Mouse (Mus musculus) hindbrain, postnatal 0 days (tissue): ENCODE results near the gene P2ry14. TPM values are rescaled to one million over a fixed set of nuclear protein-coding genes. Genes with fewer than 3 reads are reported as not detected.

Experiments
- ATAC-seq: fragments of 200-750 bp; cut with Nextera tagmentation; 2 replicates; pipeline ENCODE4 v1.8.0; 2017; ENCODE audit warnings: mild to moderate bottlenecking, moderate TSS enrichment, moderate library complexity
- DNase-seq: peaks from one replicate; pipeline ENCODE4 v3.0.0-alpha.2; 2015; ENCODE audit warnings: low spot score
- H3K27ac ChIP-seq: fragments of 300-500 bp; sonication (generic); 2 replicates; pipeline ENCODE4 v1.5.1; 2014; ENCODE audit warnings: mild to moderate bottlenecking
- H3K27me3 ChIP-seq: fragments of 300-500 bp; sonication (generic); 2 replicates; pipeline ENCODE4 v1.6.1; 2014; ENCODE audit warnings: low read length, mixed read lengths; ENCODE audit not compliant: insufficient read depth
- H3K36me3 ChIP-seq: fragments of 300-500 bp; sonication (generic); 2 replicates; pipeline ENCODE4 v1.6.1; 2014; ENCODE audit warnings: low read length, mixed read lengths; ENCODE audit not compliant: insufficient read depth
- H3K4me1 ChIP-seq: fragments of 300-500 bp; sonication (generic); 2 replicates; pipeline ENCODE4 v1.6.1; 2014; ENCODE audit warnings: antibody characterized with exemption, low read length, mixed read lengths; ENCODE audit not compliant: insufficient read depth
- H3K4me2 ChIP-seq: fragments of 300-500 bp; sonication (generic); 2 replicates; pipeline ENCODE4 v1.6.1; 2014; ENCODE audit warnings: low read depth, mild to moderate bottlenecking, low read length, moderate library complexity, mixed read lengths
- H3K4me3 ChIP-seq: fragments of 300-500 bp; sonication (generic); 2 replicates; pipeline ENCODE4 v1.5.1; 2014; ENCODE audit warnings: low read length
- H3K9ac ChIP-seq: fragments of 300-500 bp; sonication (generic); replicated peaks from 2 replicates; pipeline ENCODE4 v1.6.1; 2014; ENCODE audit warnings: mild to moderate bottlenecking, low read length, moderate library complexity, mixed read lengths
- H3K9me3 ChIP-seq: fragments of 300-500 bp; sonication (generic); 2 replicates; pipeline ENCODE4 v1.6.1; 2016; ENCODE audit warnings: low read length, mixed read lengths
- CTCF ChIP-seq: IDR thresholded peaks from 2 replicates; pipeline ENCODE4 v1.5.1; 2016; ENCODE audit warnings: antibody characterized with exemption, control low read depth, low read depth
- WGBS: fragments of 180-500 bp; shearing (Covaris S2); extraction: QIAGEN DNeasy Blood & Tissue Kit; methylation state at CpG from one replicate; pipeline ENCODE4 v1.1.7; 2014; 5-methylcytosine and 5-hydroxymethylcytosine counted together
- polyA plus RNA-seq: library from polyadenylated mRNA; unstranded; fragments of >200 nt; fragmentation: Nextera tagmentation; extraction: Ambion mirVana; gene quantifications from 2 replicates; pipeline ENCODE4 v1.2.1, GENCODE M21; 2015
- total RNA-seq: library from RNA; depleted of rRNA; stranded (reverse); fragments of >200 nt; gene quantifications from 2 replicates; pipeline ENCODE4 v1.2.3, GENCODE M21; 2014

Gene P2ry14
- total and polyA plus RNA-seq, 2 experiments from 2014 or later, result 1.7 to 4.4 TPM

DNA sequence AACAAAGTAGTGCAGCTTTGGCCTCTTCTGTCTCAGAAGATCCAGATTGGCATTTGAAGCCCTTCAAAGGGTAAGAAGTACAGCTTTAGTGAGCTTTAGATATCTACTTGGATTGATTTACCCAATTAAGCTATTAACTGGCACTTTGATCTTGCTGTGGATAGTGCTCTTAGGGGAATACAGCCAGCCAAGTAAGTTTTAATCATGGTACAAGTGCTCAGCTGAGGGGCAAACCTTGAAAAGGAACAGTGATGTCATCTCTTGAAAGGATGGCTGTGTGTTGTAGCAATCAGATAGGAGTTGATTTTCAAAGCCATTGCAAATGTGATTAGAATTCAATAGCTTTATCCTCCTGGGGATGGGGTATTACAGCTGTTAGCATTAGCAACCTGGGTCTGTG lies 28.7 kb upstream of the P2ry14 start:
- DNase-seq (no peak), ATAC-seq (no peak)

DNA sequence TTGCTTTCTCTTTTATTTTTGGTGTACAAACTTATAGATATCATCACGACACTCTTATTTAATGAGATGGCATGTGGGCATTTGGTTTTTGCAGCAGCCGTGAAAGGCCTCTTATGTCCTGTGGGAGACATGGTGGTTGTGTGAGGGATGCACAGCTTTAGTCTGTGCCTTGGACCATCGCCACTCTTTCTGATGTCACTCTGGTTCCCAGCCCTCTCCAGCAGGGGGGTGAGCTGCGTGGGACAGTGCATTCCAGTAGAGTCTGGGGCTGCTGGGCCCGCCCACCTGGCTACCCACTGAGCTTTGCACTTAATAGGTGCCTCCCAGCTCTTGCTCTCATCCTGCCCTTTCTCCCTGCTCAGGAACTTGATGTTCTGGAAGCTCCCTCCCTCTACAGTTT lies 27.7 kb upstream of the P2ry14 start:
- H3K9me3 ChIP-seq, result no peaks in the 10 kb centered on the region
- H3K4me2 ChIP-seq, result no peak overlapping the region
- H3K36me3 ChIP-seq, result no peaks in the 10 kb centered on the region
- no peaks in the 10 kb centered on the region for H3K27me3 ChIP-seq
- no peak overlapping the region for H3K27ac ChIP-seq
- H3K4me1 ChIP-seq, result no peaks in the 10 kb centered on the region
- no peak for TF ChIP-seq CTCF
- H3K4me3 ChIP-seq, result no peak overlapping the region
- DNase-seq (no peak), ATAC-seq (no peak)
- 64% methylated on average over 5 of the region's 5 CpGs for WGBS
- no peak overlapping the region for H3K9ac ChIP-seq

More for the DNA sequence above, 28.7 kb upstream of the P2ry14 start:
- no peak overlapping the region for H3K9ac ChIP-seq
- no peak overlapping the region for H3K4me2 ChIP-seq
- no peaks in the 10 kb centered on the region for H3K4me1 ChIP-seq
- no peaks in the 10 kb centered on the region for H3K9me3 ChIP-seq
- no peaks in the 10 kb centered on the region for H3K27me3 ChIP-seq
- H3K27ac ChIP-seq, result no peak overlapping the region
- TF ChIP-seq CTCF, result no peak
- H3K4me3 ChIP-seq, result no peak overlapping the region
- no peaks in the 10 kb centered on the region for H3K36me3 ChIP-seq

DNA sequence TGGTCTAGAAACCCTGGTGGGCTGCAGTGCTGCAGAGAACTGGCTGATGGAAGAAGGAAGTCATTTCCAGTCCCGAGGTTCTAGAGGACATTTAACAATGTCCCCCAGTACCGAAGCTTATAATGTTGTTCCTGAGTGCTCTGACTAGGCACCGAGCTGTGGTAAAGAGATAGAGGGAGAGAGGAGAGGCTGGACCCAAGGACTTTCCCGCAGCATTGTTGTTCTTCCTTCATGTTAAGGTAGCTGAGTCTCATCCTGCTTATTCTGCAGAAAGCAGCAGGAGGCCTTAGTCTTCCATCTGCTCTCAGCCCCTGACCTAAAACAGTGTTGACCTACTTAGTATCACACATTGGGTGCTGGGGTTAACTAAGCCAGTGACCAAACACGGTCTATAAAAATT lies 23.5 kb upstream of the P2ry14 start:
- Histone ChIP-seq H3K9me3 (no peaks in the 10 kb centered on the region), H3K4me1 (no peaks in the 10 kb centered on the region), H3K4me3 (no peak overlapping the region), H3K36me3 (no peaks in the 10 kb centered on the region), H3K9ac (no peak overlapping the region), H3K27ac (no peak overlapping the region; the same call in 1 of the 2 replicates), H3K27me3 (no peaks in the 10 kb centered on the region), H3K4me2 (no peak overlapping the region)
- WGBS, result 71% methylated on average over 5 of the region's 5 CpGs
- no peak for TF ChIP-seq CTCF
- ATAC-seq (no peak; the same call in 1 of the 2 replicates), DNase-seq (no peak)

DNA sequence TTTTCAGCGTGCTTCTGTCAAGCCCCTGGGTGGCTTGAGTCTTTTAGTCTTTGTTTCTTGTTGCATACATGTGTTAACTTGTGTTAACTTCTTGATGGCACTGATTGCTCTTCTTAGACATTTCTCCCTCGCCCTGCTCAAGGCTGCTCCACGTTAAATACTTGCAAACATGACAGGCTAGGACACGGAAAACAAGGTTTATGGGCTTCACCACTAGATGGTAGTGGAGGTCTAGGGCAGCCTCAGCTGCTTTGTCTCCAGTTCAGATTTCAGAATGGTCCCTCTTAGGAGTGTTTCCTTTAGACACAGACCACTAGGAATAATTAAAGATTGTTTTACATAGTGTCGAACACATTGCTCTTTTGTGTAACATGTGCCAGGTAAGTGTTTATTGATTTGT lies 21.8 kb upstream of the P2ry14 start:
- peak; percentile 83 for ATAC-seq
- peak; percentile 81 for DNase-seq
- no peak overlapping the region for H3K4me3 ChIP-seq
- peak; percentile 92 for TF ChIP-seq CTCF
- H3K27ac ChIP-seq, result no peak overlapping the region
- no peaks in the 10 kb centered on the region for H3K4me1 ChIP-seq
- no peak overlapping the region for H3K9ac ChIP-seq
- no peaks in the 10 kb centered on the region for H3K9me3 ChIP-seq
- H3K4me2 ChIP-seq, result no peak overlapping the region
- no peaks in the 10 kb centered on the region for H3K27me3 ChIP-seq
- 31% methylated on average over 5 of the region's 5 CpGs for WGBS
- H3K36me3 ChIP-seq, result no peaks in the 10 kb centered on the region

DNA sequence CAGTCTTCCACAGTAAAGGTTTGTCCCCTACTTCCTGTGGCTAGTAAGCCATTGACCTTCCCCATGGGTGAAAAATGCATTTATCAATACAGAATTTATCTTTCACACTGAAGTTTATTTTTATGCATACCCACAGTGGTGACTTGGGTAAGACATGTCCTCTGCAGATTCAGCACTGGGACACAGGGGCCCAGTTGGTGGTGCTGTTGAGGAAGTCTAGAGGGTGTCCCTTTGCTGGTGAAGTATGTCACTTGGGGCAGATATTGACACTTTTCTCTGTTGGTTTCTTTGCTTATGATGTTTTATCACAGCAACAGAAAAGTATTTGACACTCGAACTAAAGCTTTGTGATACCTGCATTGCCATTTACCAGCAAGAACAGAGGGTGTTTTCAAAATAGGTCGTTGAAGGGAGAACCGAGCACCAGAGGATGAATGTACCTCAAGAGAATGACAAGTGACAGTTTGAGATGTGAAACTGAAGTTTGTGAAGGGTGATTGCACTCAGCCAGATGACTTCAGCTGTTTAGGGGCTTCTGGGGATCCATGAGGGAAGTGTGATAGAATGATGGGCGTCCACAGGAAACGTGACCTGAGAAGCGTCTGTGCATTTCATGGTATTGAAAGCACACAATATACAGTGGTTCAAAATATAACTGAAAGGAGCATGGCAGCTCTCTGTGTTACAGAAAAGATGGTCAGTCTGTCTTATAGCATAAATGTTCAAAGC lies 21.2 kb upstream of the P2ry14 start:
- H3K36me3 ChIP-seq, result no peaks in the 10 kb centered on the region
- DNase-seq (no peak), ATAC-seq (no peak)
- H3K4me3 ChIP-seq, result no peak overlapping the region
- H3K9ac ChIP-seq, result no peak overlapping the region
- no peak for TF ChIP-seq CTCF
- no peak overlapping the region for H3K27ac ChIP-seq
- WGBS, result 80% methylated on average over 6 of the region's 6 CpGs
- no peaks in the 10 kb centered on the region for H3K27me3 ChIP-seq
- no peaks in the 10 kb centered on the region for H3K9me3 ChIP-seq
- no peaks in the 10 kb centered on the region for H3K4me1 ChIP-seq
- no peak overlapping the region for H3K4me2 ChIP-seq

DNA sequence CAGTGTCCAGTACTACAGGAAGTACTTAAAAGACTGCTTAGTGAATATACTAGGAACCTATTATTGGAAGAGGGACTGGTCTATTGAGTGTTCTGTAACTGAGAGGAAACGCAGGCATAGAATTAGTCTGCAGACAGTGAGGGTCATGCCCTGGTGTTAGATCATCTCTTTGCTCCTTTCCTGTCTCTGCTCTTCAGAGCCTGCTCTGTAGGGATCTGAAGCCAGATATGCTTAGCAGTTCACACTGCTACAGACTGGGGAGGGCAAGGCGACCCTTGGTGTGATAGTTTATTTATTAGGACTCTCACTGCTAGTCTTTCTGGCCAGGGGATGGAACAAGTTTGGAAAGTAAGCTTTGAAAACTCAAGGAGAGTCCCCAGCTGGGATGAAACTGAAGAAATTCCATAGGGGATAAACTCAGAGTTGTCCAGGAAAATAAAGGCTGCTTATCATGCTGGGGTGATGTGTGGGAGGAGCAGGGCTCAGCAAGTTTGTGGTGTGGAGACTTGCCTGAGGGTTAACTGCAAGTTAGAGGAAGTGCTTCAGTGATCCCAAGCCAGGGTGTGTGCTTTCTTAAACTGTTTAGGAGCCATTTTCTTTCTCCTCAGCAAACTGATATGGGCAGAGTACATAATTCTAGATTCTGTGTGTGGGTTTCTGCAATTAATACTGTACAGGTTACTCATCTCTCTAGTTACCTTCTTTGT lies 16.7 kb upstream of the P2ry14 start:
- H3K9me3 ChIP-seq, result no peaks in the 10 kb centered on the region
- no peak overlapping the region for H3K9ac ChIP-seq
- no peaks in the 10 kb centered on the region for H3K4me1 ChIP-seq
- no peak for DNase-seq
- TF ChIP-seq CTCF, result no peak
- no peak for ATAC-seq
- H3K4me2 ChIP-seq, result no peak overlapping the region
- no peaks in the 10 kb centered on the region for H3K36me3 ChIP-seq
- WGBS, result 67% methylated on average over 2 of the region's 2 CpGs
- no peak overlapping the region for H3K4me3 ChIP-seq
- H3K27ac ChIP-seq, result no peak overlapping the region
- H3K27me3 ChIP-seq, result no peaks in the 10 kb centered on the region

DNA sequence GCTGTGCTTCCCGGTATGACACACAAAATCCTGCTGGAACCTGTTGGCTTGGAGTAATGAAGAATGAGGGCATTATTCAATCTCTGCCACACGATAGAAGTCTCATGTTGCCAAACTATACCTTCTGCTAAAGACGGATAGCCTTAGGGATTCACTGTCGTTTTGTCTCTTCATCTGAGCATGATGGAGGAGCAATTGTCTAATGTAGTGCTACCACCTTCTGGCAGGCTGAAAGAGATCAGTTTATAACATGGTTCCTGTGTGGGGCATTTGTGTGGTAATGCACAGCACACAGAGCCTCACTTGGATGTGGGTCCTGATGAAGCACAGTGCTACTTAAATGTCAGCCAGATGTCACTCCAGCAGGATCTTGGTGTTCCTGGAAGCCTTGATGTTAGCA lies 15.8 kb upstream of the P2ry14 start:
- no peak overlapping the region for H3K4me2 ChIP-seq
- H3K27me3 ChIP-seq, result no peaks in the 10 kb centered on the region
- no peaks in the 10 kb centered on the region for H3K4me1 ChIP-seq
- peak; percentile 35; the same call in 1 of the 2 replicates for ATAC-seq
- 62% methylated on average over 4 of the region's 4 CpGs for WGBS
- H3K9me3 ChIP-seq, result no peaks in the 10 kb centered on the region
- no peaks in the 10 kb centered on the region for H3K36me3 ChIP-seq
- no peak overlapping the region for H3K9ac ChIP-seq
- no peak for DNase-seq
- TF ChIP-seq CTCF, result peak; percentile 5; the same call in 1 of the 2 replicates
- H3K4me3 ChIP-seq, result no peak overlapping the region
- H3K27ac ChIP-seq, result no peak overlapping the region
